Comparison of ENCODE assay signal across 23 mouse cellular contexts in the genomic region with DNA sequence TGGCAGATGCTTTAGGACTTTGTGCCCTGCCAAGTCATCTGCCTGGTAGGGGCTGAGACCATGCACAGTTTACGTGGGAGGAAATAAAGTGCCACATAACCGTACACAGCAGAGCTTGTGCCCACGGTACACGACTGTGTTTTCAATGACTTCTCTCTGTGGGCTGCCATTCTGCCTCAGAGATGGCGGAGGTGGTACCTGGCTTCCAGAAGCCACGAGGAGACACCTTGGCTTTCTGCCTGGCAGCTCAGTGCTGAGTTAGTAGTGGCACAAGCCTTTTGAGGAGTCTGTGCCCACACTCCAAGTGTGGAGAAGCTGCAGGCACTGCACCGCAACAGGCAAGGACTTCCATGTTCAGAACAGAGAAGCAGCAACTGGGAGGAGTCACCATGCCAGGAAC. TPM values are rescaled to one million over a fixed set of nuclear protein-coding genes. Genes with fewer than 3 reads are reported as not detected.
DNase-seq lines count a peak whose midpoint lies in the region; ATAC-seq and TF ChIP-seq lines count a peak whose summit lies in the region.
"Had no signal": no experiment of that assay in that cellular context is flagged by ENCODE, and none has a peak within 500 bp of the region (broad histone marks: within the 10 kb centered on the region; RNA-seq: fewer than 3 reads in every experiment).

No protein-coding gene starts in this region.

- no peak for DNase-seq in embryonic facial prominence, embryonic 10.5 days (ENCODE audit: low spot score)
- DNase-seq in left cerebral cortex, adult 18-20 months (ENCODE audit: low spot score in 2 of 2): peak; percentile 76 to 85
- no peak for DNase-seq in left cerebral cortex, postnatal 10 days (ENCODE audit: extremely low spot score in 1 of 2, low spot score in 2 of 2)
- peak; percentile 68 to 76 for DNase-seq in left cerebral cortex, postnatal 36 days (ENCODE audit: low spot score in 2 of 2)
- no peak for DNase-seq in cerebellum, adult 18-20 months
- DNase-seq: cerebellum, postnatal 36 days; gastrocnemius, postnatal 14 days; heart, postnatal 10 days; lung, embryonic 14.5 days; thymus, postnatal 25 days had no signal

- H3K9me3 ChIP-seq in embryonic facial prominence, embryonic 13.5 days: no peaks in the 10 kb centered on the region
- H3K9me3 ChIP-seq in embryonic facial prominence, embryonic 10.5 days: no peaks in the 10 kb centered on the region
- H3K9me3 ChIP-seq in E14TG2a.4 (ENCODE audit: low read length): no peaks in the 10 kb centered on the region
- H3K9me3 ChIP-seq: kidney, embryonic 15.5 days; liver, embryonic 12.5 days; midbrain, embryonic 15.5 days had no signal

- H3K4me2 ChIP-seq in embryonic facial prominence, embryonic 13.5 days: no peak overlapping the region
- H3K4me2 ChIP-seq: hindbrain, embryonic 14.5 days; kidney, embryonic 15.5 days; liver, embryonic 12.5 days; lung, embryonic 14.5 days; midbrain, embryonic 15.5 days had no signal

- TF ChIP-seq CTCF in E14TG2a.4 (conservative IDR thresholded peaks at IDR 0.05; ENCODE audit: low read length): no peak

- H3K4me3 ChIP-seq in embryonic facial prominence, embryonic 13.5 days: no peak overlapping the region
- no peak overlapping the region for H3K4me3 ChIP-seq in embryonic facial prominence, embryonic 10.5 days
- peak overlapping the region; percentile 30; the same call in 1 of the 2 replicates for H3K4me3 ChIP-seq in E14TG2a.4 (replicated peaks; ENCODE audit: low read length)
- H3K4me3 ChIP-seq: erythroblast, embryonic 14.5 days; kidney, embryonic 15.5 days; liver, embryonic 12.5 days; midbrain, embryonic 15.5 days had no signal

- no peak overlapping the region for H3K27ac ChIP-seq in embryonic facial prominence, embryonic 13.5 days
- H3K27ac ChIP-seq in embryonic facial prominence, embryonic 10.5 days (replicated peaks): no peak overlapping the region
- H3K27ac ChIP-seq: hindbrain, embryonic 14.5 days; kidney, embryonic 15.5 days; liver, embryonic 12.5 days; macrophage; midbrain, embryonic 15.5 days had no signal

- 83% methylated on average over 7 of the region's 7 CpGs for WGBS in embryonic facial prominence, embryonic 13.5 days
- 92% methylated on average over 7 of the region's 7 CpGs for WGBS in embryonic facial prominence, embryonic 10.5 days

- no peaks in the 10 kb centered on the region for H3K36me3 ChIP-seq in embryonic facial prominence, embryonic 13.5 days
- H3K36me3 ChIP-seq in embryonic facial prominence, embryonic 10.5 days (replicated peaks): no peaks in the 10 kb centered on the region
- peaks cover 9% of the 10 kb centered on the region for H3K36me3 ChIP-seq in E14TG2a.4 (ENCODE audit: insufficient read depth, low read length)
- H3K36me3 ChIP-seq: kidney, embryonic 15.5 days; liver, embryonic 12.5 days; midbrain, embryonic 15.5 days had no signal

- peak overlapping the region; percentile 11; the same call in 1 of the 2 replicates for H3K9ac ChIP-seq in embryonic facial prominence, embryonic 13.5 days
- H3K9ac ChIP-seq: hindbrain, embryonic 14.5 days; kidney, embryonic 15.5 days; liver, embryonic 12.5 days; lung, embryonic 14.5 days; midbrain, embryonic 15.5 days had no signal

- no peaks in the 10 kb centered on the region for H3K4me1 ChIP-seq in embryonic facial prominence, embryonic 13.5 days
- peaks cover 47% of the 10 kb centered on the region for H3K4me1 ChIP-seq in embryonic facial prominence, embryonic 10.5 days
- peaks cover 79% of the 10 kb centered on the region for H3K4me1 ChIP-seq in E14TG2a.4 (replicated peaks; ENCODE audit: low read depth, low read length)

- no peak for ATAC-seq in embryonic facial prominence, embryonic 13.5 days (ENCODE audit: insufficient number of reproducible peaks, insufficient read depth, low FRiP score, low TSS enrichment, low read depth)
- no peak for ATAC-seq in monocyte, adult 5-6 weeks (replicated peaks; ENCODE audit: insufficient number of reproducible peaks, low FRiP score, low TSS enrichment, poor library complexity, severe bottlenecking)
- ATAC-seq: CD4-positive, CD25-positive, alpha-beta regulatory T cell, adult 4 months; forebrain, embryonic 14.5 days; intestine, embryonic 16.5 days; liver, embryonic 12.5 days; midbrain, embryonic 15.5 days had no signal

- no peaks in the 10 kb centered on the region for H3K27me3 ChIP-seq in embryonic facial prominence, embryonic 13.5 days
- H3K27me3 ChIP-seq in embryonic facial prominence, embryonic 10.5 days (replicated peaks; ENCODE audit: low read depth, poor library complexity, severe bottlenecking): no peaks in the 10 kb centered on the region
- H3K27me3 ChIP-seq in E14TG2a.4 (ENCODE audit: insufficient read depth, low read length): no peaks in the 10 kb centered on the region
- H3K27me3 ChIP-seq: kidney, embryonic 15.5 days; liver, embryonic 12.5 days; midbrain, embryonic 15.5 days had no signal

- intact Hi-C loops in left cerebral cortex, postnatal 10 days (cut with DNase I): no loop called here
- intact Hi-C loops in left cerebral cortex, postnatal 36 days (cut with DNase I): no loop called here

RNA-seq across cellular contexts. Expression of gene Ubxn11, which starts 5.4 kb away (rescaled TPM):
- polyA plus RNA-seq in embryonic facial prominence, embryonic 13.5 days (2015; fragmentation: Nextera tagmentation; extraction: Ambion mirVana): 11.6 and 11.9 TPM in 2 replicates
- 4.5 and 7.1 TPM in 2 replicates for polyA plus RNA-seq in embryonic facial prominence, embryonic 10.5 days (2016; fragmentation: Nextera tagmentation; extraction: Ambion mirVana)
- total RNA-seq in left cerebral cortex, adult 18-20 months (2021): 10 to 100 TPM; 31.7 to 38.4 TPM
- total RNA-seq in left cerebral cortex, postnatal 10 days (2021): 10 to 100 TPM; 22.6 to 24.9 TPM
- total RNA-seq in left cerebral cortex, postnatal 36 days (2021): 10 to 100 TPM; 23.3 to 46.3 TPM
- total RNA-seq in monocyte, adult 5-6 weeks (2017): 8.5 to 13.7 TPM (median 10.6 TPM) in 3 replicates

RNA-seq across cellular contexts. Expression of gene Cd52, which starts 12.8 kb away (rescaled TPM):
- 9.1 and 11.2 TPM in 2 replicates for polyA plus RNA-seq in embryonic facial prominence, embryonic 13.5 days (2015; fragmentation: Nextera tagmentation; extraction: Ambion mirVana)
- polyA plus RNA-seq in embryonic facial prominence, embryonic 10.5 days (2016; fragmentation: Nextera tagmentation; extraction: Ambion mirVana): 3.5 and 4.5 TPM in 2 replicates
- total RNA-seq in left cerebral cortex, adult 18-20 months (2021): 1 to 10 TPM; 2.7 to 4.1 TPM
- total RNA-seq in left cerebral cortex, postnatal 10 days (2021): 1 to 10 TPM; 1.3 to 1.6 TPM
- 1 to 10 TPM; 1.4 to 2.7 TPM for total RNA-seq in left cerebral cortex, postnatal 36 days (2021)
- total RNA-seq in monocyte, adult 5-6 weeks (2017): 1,277 to 1,906 TPM (median 1,626 TPM) in 3 replicates

RNA-seq across cellular contexts. Expression of gene Sh3bgrl3, which starts 20.9 kb away (rescaled TPM):
- 412 and 420 TPM in 2 replicates for polyA plus RNA-seq in embryonic facial prominence, embryonic 13.5 days (2015; fragmentation: Nextera tagmentation; extraction: Ambion mirVana)
- polyA plus RNA-seq in embryonic facial prominence, embryonic 10.5 days (2016; fragmentation: Nextera tagmentation; extraction: Ambion mirVana): 300 and 316 TPM in 2 replicates
- total RNA-seq in left cerebral cortex, adult 18-20 months (2021): 100 to 1,000 TPM; 200 to 222 TPM
- 100 to 1,000 TPM; 217 to 225 TPM for total RNA-seq in left cerebral cortex, postnatal 10 days (2021)
- total RNA-seq in left cerebral cortex, postnatal 36 days (2021): 100 to 1,000 TPM; 187 to 235 TPM
- 320 to 400 TPM (median 328 TPM) in 3 replicates for total RNA-seq in monocyte, adult 5-6 weeks (2017)

RNA-seq across cellular contexts. Expression of gene Crybg2, which starts 47.1 kb away (rescaled TPM):
- 4.7 and 7.8 TPM in 2 replicates for polyA plus RNA-seq in embryonic facial prominence, embryonic 13.5 days (2015; fragmentation: Nextera tagmentation; extraction: Ambion mirVana)
- 4.1 and 7.1 TPM in 2 replicates for polyA plus RNA-seq in embryonic facial prominence, embryonic 10.5 days (2016; fragmentation: Nextera tagmentation; extraction: Ambion mirVana)
- 1 to 10 TPM; 4.4 to 5.7 TPM for total RNA-seq in left cerebral cortex, adult 18-20 months (2021)
- total RNA-seq in left cerebral cortex, postnatal 10 days (2021): 1 to 10 TPM; 2.9 to 3.5 TPM
- total RNA-seq in left cerebral cortex, postnatal 36 days (2021): 1 to 10 TPM; 3.5 to 4.2 TPM
- 0.48 to 3.1 TPM (median 0.64 TPM) in 3 replicates for total RNA-seq in monocyte, adult 5-6 weeks (2017)
- total RNA-seq: gastrocnemius, postnatal 14 days; heart, postnatal 10 days had no signal
- polyA plus RNA-seq: erythroblast, embryonic 14.5 days; macrophage had no signal

RNA-seq across cellular contexts. Expression of gene Zfp683, which starts 54.1 kb away (rescaled TPM):
- not detected in 2 replicates for polyA plus RNA-seq in embryonic facial prominence, embryonic 13.5 days (2015; fragmentation: Nextera tagmentation; extraction: Ambion mirVana)
- polyA plus RNA-seq in embryonic facial prominence, embryonic 10.5 days (2016; fragmentation: Nextera tagmentation; extraction: Ambion mirVana): not detected in 2 replicates
- total RNA-seq in left cerebral cortex, adult 18-20 months (2021): not detected
- not detected for total RNA-seq in left cerebral cortex, postnatal 10 days (2021)
- not detected for total RNA-seq in left cerebral cortex, postnatal 36 days (2021)
- 0.64 TPM in 1 of 3 replicates, not detected in the others for total RNA-seq in monocyte, adult 5-6 weeks (2017)
- total RNA-seq: gastrocnemius, postnatal 14 days; heart, postnatal 10 days; MEL had no signal
- polyA plus RNA-seq: erythroblast, embryonic 14.5 days; forebrain, embryonic 14.5 days; hindbrain, embryonic 14.5 days; intestine, embryonic 16.5 days; kidney, embryonic 15.5 days; liver, embryonic 12.5 days; lung, embryonic 14.5 days; macrophage; midbrain, embryonic 15.5 days had no signal

Comparison
In these comparisons a context has a peak if more than half of its experiments do, and no peak if none do; other contexts are left out.
1. DNase-seq: peak in left cerebral cortex, adult 18-20 months (2 of 2) and left cerebral cortex, postnatal 36 days (2 of 2); none in embryonic facial prominence, embryonic 10.5 days (single experiment), left cerebral cortex, postnatal 10 days (0 of 2) and cerebellum, adult 18-20 months (0 of 2).
2. RNA of gene Cd52, which starts 12.8 kb away (total RNA-seq): 1,277 to 1,906 TPM in monocyte, adult 5-6 weeks; 2.7 to 4.1 TPM in left cerebral cortex, adult 18-20 months, 1.4 to 2.7 TPM in left cerebral cortex, postnatal 36 days and 1.3 to 1.6 TPM in left cerebral cortex, postnatal 10 days; every median in the first group is over 100 times any median in the second.